Mouse (Mus musculus) embryonic fibroblast, embryonic 13.5 days (primary cell): Measurements from ENCODE around the gene Pik3r5. TPM values are rescaled to one million over a fixed set of nuclear protein-coding genes. Genes with fewer than 3 reads are reported as not detected.

Experiments
- H3K27ac ChIP-seq: 2 replicates; pipeline ENCODE4 v1.5.1; 2012; ENCODE audit warnings: low read length, control low read depth, inconsistent platforms; ENCODE audit not compliant: insufficient read depth
- H3K4me1 ChIP-seq: 2 replicates; pipeline ENCODE4 v1.6.1; 2011; ENCODE audit warnings: low read length; ENCODE audit not compliant: control insufficient read depth, insufficient read depth
- H3K4me3 ChIP-seq: 2 replicates; pipeline ENCODE4 v1.5.1; 2011; ENCODE audit warnings: mild to moderate bottlenecking, control low read depth, low read length; ENCODE audit not compliant: insufficient read depth
- CTCF ChIP-seq: IDR thresholded peaks from 2 replicates; pipeline ENCODE4 v1.5.1; 2011; ENCODE audit warnings: mild to moderate bottlenecking, control low read depth, low read length, moderate library complexity, borderline replicate concordance; ENCODE audit not compliant: insufficient read depth
- POLR2A ChIP-seq: IDR thresholded peaks from 2 replicates; pipeline ENCODE4 v1.6.1; 2011; ENCODE audit warnings: low read depth, mild to moderate bottlenecking, control low read depth, low read length, moderate library complexity
- polyA plus RNA-seq: library from polyadenylated mRNA; stranded (reverse); fragments of >200 nt; gene quantifications from 2 replicates; pipeline ENCODE4 v1.2.4, GENCODE M21; 2011; ENCODE audit warnings: low read depth; ENCODE audit not compliant: missing spikeins, insufficient read length

Pik3r5 gene
- polyA plus RNA-seq, 1 experiment: 0.86 TPM

- H3K4me1 ChIP-seq: no peaks in the 10 kb centered on the region
- H3K27ac ChIP-seq: no peak overlapping the region
- H3K4me3 ChIP-seq: no peak overlapping the region
- TF ChIP-seq CTCF (no peak), POLR2A (no peak)
Observed at GRCm38 (mm10) chr11:68430662-68431061, 1.3 kb upstream of the Pik3r5 start.

- Histone ChIP-seq H3K27ac (no peak overlapping the region), H3K4me3 (peak overlapping the region; percentile 56)
- TF ChIP-seq CTCF (no peak), POLR2A (no peak)
Observed at GRCm38 (mm10) chr11:68432361-68433021, 570 bp downstream of the Pik3r5 start.

GRCm38 (mm10) chr11:68433534-68433933, 1.6 kb downstream of the Pik3r5 start:
- no peak overlapping the region for H3K27ac ChIP-seq
- no peak for TF ChIP-seq CTCF
- no peak for TF ChIP-seq POLR2A
- H3K4me1 ChIP-seq: no peaks in the 10 kb centered on the region
- no peak overlapping the region for H3K4me3 ChIP-seq

More at GRCm38 (mm10) chr11:68432361-68433021, 570 bp downstream of the Pik3r5 start:
- no peaks in the 10 kb centered on the region for H3K4me1 ChIP-seq

GRCm38 (mm10) chr11:68434697-68435096, 2.8 kb downstream of the Pik3r5 start:
- no peak for TF ChIP-seq POLR2A
- TF ChIP-seq CTCF: no peak
- Histone ChIP-seq H3K4me3 (no peak overlapping the region), H3K4me1 (no peaks in the 10 kb centered on the region), H3K27ac (no peak overlapping the region)

- no peaks in the 10 kb centered on the region for H3K4me1 ChIP-seq
- H3K4me3 ChIP-seq: no peak overlapping the region
- H3K27ac ChIP-seq: no peak overlapping the region
- TF ChIP-seq POLR2A (no peak), CTCF (no peak)
Observed at GRCm38 (mm10) chr11:68435601-68436000, 3.7 kb downstream of the Pik3r5 start.

- no peaks in the 10 kb centered on the region for H3K4me1 ChIP-seq
- TF ChIP-seq CTCF: no peak
- no peak for TF ChIP-seq POLR2A
- no peak overlapping the region for H3K27ac ChIP-seq
- H3K4me3 ChIP-seq: no peak overlapping the region
Observed at GRCm38 (mm10) chr11:68436376-68436775, 4.5 kb downstream of the Pik3r5 start.

GRCm38 (mm10) chr11:68440100-68440499, 8.2 kb downstream of the Pik3r5 start:
- Histone ChIP-seq H3K4me1 (no peaks in the 10 kb centered on the region), H3K4me3 (no peak overlapping the region), H3K27ac (no peak overlapping the region)
- no peak for TF ChIP-seq CTCF
- TF ChIP-seq POLR2A: no peak

- TF ChIP-seq CTCF (no peak), POLR2A (no peak)
- Histone ChIP-seq H3K4me3 (no peak overlapping the region), H3K4me1 (peaks cover 6% of the 10 kb centered on the region), H3K27ac (no peak overlapping the region)
Observed at GRCm38 (mm10) chr11:68440965-68441364, 9.0 kb downstream of the Pik3r5 start.

GRCm38 (mm10) chr11:68442346-68442745, 10.4 kb downstream of the Pik3r5 start:
- Histone ChIP-seq H3K27ac (no peak overlapping the region), H3K4me3 (no peak overlapping the region), H3K4me1 (peaks cover 18% of the 10 kb centered on the region)
- TF ChIP-seq CTCF (no peak), POLR2A (no peak)

GRCm38 (mm10) chr11:68442983-68443638, 11.2 kb downstream of the Pik3r5 start:
- Histone ChIP-seq H3K4me3 (no peak overlapping the region), H3K27ac (no peak overlapping the region), H3K4me1 (peaks cover 20% of the 10 kb centered on the region)
- TF ChIP-seq CTCF: no peak

GRCm38 (mm10) chr11:68445901-68446300, 14.0 kb downstream of the Pik3r5 start:
- Histone ChIP-seq H3K4me3 (no peak overlapping the region), H3K4me1 (peaks cover 23% of the 10 kb centered on the region), H3K27ac (peak overlapping the region; percentile 95)
- TF ChIP-seq CTCF (no peak), POLR2A (no peak)
